Mouse (Mus musculus) E14TG2a.4 (cell line): Measurements from ENCODE around the gene C4b.
"Not testable (repeated sequence)": the region's sequence is repeated elsewhere in the genome, so short reads cannot be mapped to it uniquely, and the experiment has no call there.

Experiments
- H3K27me3 ChIP-seq: 2 replicates; pipeline ENCODE4 v1.6.1; 2014; ENCODE audit warnings: low read length, control low read depth; ENCODE audit not compliant: insufficient read depth
- H3K36me3 ChIP-seq: 2 replicates; pipeline ENCODE4 v1.6.1; 2014; ENCODE audit warnings: low read length, control low read depth; ENCODE audit not compliant: insufficient read depth
- H3K4me1 ChIP-seq: replicated peaks from 2 replicates; pipeline ENCODE4 v1.6.1; 2014; ENCODE audit warnings: low read depth, low read length, control low read depth
- H3K4me3 ChIP-seq: replicated peaks from 2 replicates; pipeline ENCODE4 v1.5.1; 2014; ENCODE audit warnings: mild to moderate bottlenecking, low read length
- H3K9me3 ChIP-seq: 2 replicates; pipeline ENCODE4 v1.6.1; 2014; ENCODE audit warnings: low read length, control low read depth
- CTCF ChIP-seq: conservative IDR thresholded peaks from 2 replicates; pipeline ENCODE4 v1.5.1; 2014; ENCODE audit warnings: low read length
- NANOG ChIP-seq: IDR thresholded peaks from 2 replicates; pipeline ENCODE4 v1.6.1; 2014; ENCODE audit warnings: borderline replicate concordance, low read length, mixed read lengths
- POU5F1 ChIP-seq: IDR thresholded peaks from 2 replicates; pipeline ENCODE4 v1.6.1; 2014; ENCODE audit warnings: low read length, borderline replicate concordance

The C4b gene

GRCm38 (mm10) chr17:34743719-34744118 is at the start of gene C4b:
Gene C4b, minus strand, starts transcription at chr17:34743882.
- H3K4me3 ChIP-seq, result no peak within 1 kb of the TSS
- peaks cover 15% of the 10 kb centered on the region for H3K9me3 ChIP-seq
- H3K4me1 ChIP-seq, result no peaks in the 10 kb centered on the region
- TF ChIP-seq CTCF, result no peak
- TF ChIP-seq NANOG, result no peak
- TF ChIP-seq POU5F1, result no peak
- H3K27me3 ChIP-seq, result peaks cover 6% of the 10 kb centered on the region; the same call in 1 of the 2 replicates
- H3K36me3 ChIP-seq, result no peaks in the 10 kb centered on the region

- Histone ChIP-seq H3K4me3 (no peak overlapping the region), H3K36me3 (no peaks in the 10 kb centered on the region), H3K9me3 (peaks cover 73% of the 10 kb centered on the region), H3K4me1 (no peaks in the 10 kb centered on the region), H3K27me3 (no peaks in the 10 kb centered on the region)
- TF ChIP-seq POU5F1 (no peak), NANOG (no peak), CTCF (no peak)
These were observed 34.1 kb upstream of the C4b start for GRCm38 (mm10) chr17:34777680-34778325.

GRCm38 (mm10) chr17:34761471-34761870 is 17.8 kb upstream of the C4b start:
- H3K4me1 ChIP-seq, result no peaks in the 10 kb centered on the region
- no peak overlapping the region for H3K4me3 ChIP-seq
- H3K9me3 ChIP-seq, result peaks cover 31% of the 10 kb centered on the region
- no peaks in the 10 kb centered on the region for H3K27me3 ChIP-seq
- no peaks in the 10 kb centered on the region for H3K36me3 ChIP-seq
- TF ChIP-seq CTCF (no peak), POU5F1 (no peak), NANOG (no peak)

GRCm38 (mm10) chr17:34746531-34746930 is 2.8 kb upstream of the C4b start:
- H3K9me3 ChIP-seq, result peaks cover 37% of the 10 kb centered on the region
- no peak overlapping the region for H3K4me3 ChIP-seq
- no peaks in the 10 kb centered on the region for H3K27me3 ChIP-seq
- TF ChIP-seq NANOG (no peak), POU5F1 (no peak), CTCF (no peak)
- H3K4me1 ChIP-seq, result no peaks in the 10 kb centered on the region
- H3K36me3 ChIP-seq, result no peaks in the 10 kb centered on the region

- not testable (repeated sequence) for H3K4me3 ChIP-seq, H3K4me1 ChIP-seq, H3K36me3 ChIP-seq, H3K27me3 ChIP-seq
- peaks cover 29% of the 10 kb centered on the region for H3K9me3 ChIP-seq
These were observed 1.5 kb upstream of the C4b start for GRCm38 (mm10) chr17:34745166-34745565.

GRCm38 (mm10) chr17:34744611-34745010 is 929 bp upstream of the C4b start:
- not testable (repeated sequence) for H3K4me1 ChIP-seq, H3K4me3 ChIP-seq, H3K36me3 ChIP-seq, H3K27me3 ChIP-seq
- H3K9me3 ChIP-seq, result peaks cover 24% of the 10 kb centered on the region

- peaks cover 20% of the 10 kb centered on the region for H3K9me3 ChIP-seq
- H3K36me3 ChIP-seq, result no peaks in the 10 kb centered on the region
- no peaks in the 10 kb centered on the region for H3K4me1 ChIP-seq
- no peak for TF ChIP-seq NANOG
- no peak for TF ChIP-seq CTCF
- no peak for TF ChIP-seq POU5F1
- H3K27me3 ChIP-seq, result peaks cover 5% of the 10 kb centered on the region; the same call in 1 of the 2 replicates
- H3K4me3 ChIP-seq, result no peak overlapping the region
These were observed 524 bp upstream of the C4b start for GRCm38 (mm10) chr17:34744206-34744605.

GRCm38 (mm10) chr17:34740280-34740679 is 3.4 kb downstream of the C4b start:
- no peaks in the 10 kb centered on the region for H3K4me1 ChIP-seq
- no peak overlapping the region for H3K4me3 ChIP-seq
- no peaks in the 10 kb centered on the region for H3K9me3 ChIP-seq
- TF ChIP-seq CTCF, result no peak
- no peak for TF ChIP-seq POU5F1
- no peak for TF ChIP-seq NANOG
- H3K27me3 ChIP-seq, result peaks cover 18% of the 10 kb centered on the region
- no peaks in the 10 kb centered on the region for H3K36me3 ChIP-seq

- H3K36me3 ChIP-seq, result not testable (repeated sequence)
These were observed 4.0 kb downstream of the C4b start for GRCm38 (mm10) chr17:34739708-34740107.

GRCm38 (mm10) chr17:34737466-34737865 is 6.2 kb downstream of the C4b start:
- peaks cover 18% of the 10 kb centered on the region for H3K27me3 ChIP-seq
- not testable (repeated sequence) for H3K4me1 ChIP-seq, H3K9me3 ChIP-seq, H3K36me3 ChIP-seq, H3K4me3 ChIP-seq

More at GRCm38 (mm10) chr17:34739708-34740107, 4.0 kb downstream of the C4b start:
- not testable (repeated sequence) for H3K9me3 ChIP-seq, H3K4me1 ChIP-seq, H3K4me3 ChIP-seq
- peaks cover 18% of the 10 kb centered on the region for H3K27me3 ChIP-seq

GRCm38 (mm10) chr17:34729779-34730553 is 13.7 kb downstream of the C4b start:
- H3K4me1 ChIP-seq, H3K36me3 ChIP-seq, H3K4me3 ChIP-seq, H3K27me3 ChIP-seq, H3K9me3 ChIP-seq: not testable (repeated sequence)

- not testable (repeated sequence) for H3K4me3 ChIP-seq, H3K4me1 ChIP-seq, H3K27me3 ChIP-seq, H3K36me3 ChIP-seq, H3K9me3 ChIP-seq
These were observed 14.5 kb downstream of the C4b start for GRCm38 (mm10) chr17:34729155-34729554.
